Mouse (Mus musculus) lung, postnatal 4 days (tissue): ENCODE data around the gene Ppp5c.

Experiments used
- DNase-seq, 2 experiments: peaks; one replicate each; pipeline ENCODE4 v3.0.0; 2021

Gene Ppp5c

GRCm38 (mm10) chr7:17011909-17012590 is 15.7 kb downstream of the Ppp5c start:
- no peak for DNase-seq

DNA sequence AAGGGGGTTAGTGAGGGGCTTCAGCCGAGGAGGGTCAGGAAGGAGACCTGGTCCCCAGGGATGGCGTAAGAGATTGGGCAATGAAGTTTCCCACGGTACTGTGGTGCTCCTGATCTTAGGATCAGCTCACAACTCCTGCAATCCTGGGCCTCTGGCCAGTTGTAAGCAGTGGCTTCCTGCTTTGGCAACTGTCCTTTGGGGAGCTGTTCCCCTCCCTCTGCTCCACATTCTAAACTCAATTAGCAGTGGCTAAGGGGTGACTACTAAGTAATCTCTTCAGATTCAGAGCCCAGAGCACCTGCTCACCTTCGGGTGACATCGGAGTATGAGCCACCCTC is 17.7 kb downstream of the Ppp5c start:
- peak in 1 of 2 experiments; percentile 36 for DNase-seq

DNA sequence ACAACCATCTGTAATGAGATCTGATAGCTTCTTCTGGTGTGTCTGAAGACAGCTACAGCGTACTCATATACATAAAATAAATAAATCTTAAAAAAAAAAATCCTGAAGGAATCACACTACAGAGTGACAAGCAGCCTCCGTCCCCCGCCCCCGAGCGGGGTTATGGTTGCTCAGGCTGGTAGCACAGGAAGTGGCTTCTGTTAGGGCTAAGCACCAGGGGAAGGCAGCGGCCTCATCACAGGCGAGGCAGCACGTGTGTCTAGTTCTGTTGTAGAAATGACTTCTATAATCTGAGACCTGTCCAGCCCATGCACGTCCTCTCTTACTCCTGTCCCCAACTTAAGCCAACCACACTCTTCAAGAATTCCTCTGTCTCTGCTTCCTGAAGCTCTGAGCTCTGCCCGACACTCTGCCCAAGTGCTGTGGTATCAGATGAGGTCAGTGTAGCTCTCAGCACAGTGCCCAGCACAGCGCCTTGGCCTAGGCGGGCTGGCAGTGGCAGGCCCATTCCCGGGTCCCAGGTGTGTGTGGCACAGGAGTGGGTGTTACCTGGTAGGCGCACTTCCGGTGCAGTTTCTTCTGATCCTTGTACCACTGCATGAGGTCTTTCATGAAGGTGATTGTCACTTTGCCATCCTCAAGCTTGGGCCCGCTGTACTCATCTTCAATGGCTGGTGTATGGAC is 18.3 kb downstream of the Ppp5c start:
- no peak for DNase-seq

GRCm38 (mm10) chr7:17007300-17007699 is 20.4 kb downstream of the Ppp5c start:
- peak; percentile 30 to 46 for DNase-seq

DNA sequence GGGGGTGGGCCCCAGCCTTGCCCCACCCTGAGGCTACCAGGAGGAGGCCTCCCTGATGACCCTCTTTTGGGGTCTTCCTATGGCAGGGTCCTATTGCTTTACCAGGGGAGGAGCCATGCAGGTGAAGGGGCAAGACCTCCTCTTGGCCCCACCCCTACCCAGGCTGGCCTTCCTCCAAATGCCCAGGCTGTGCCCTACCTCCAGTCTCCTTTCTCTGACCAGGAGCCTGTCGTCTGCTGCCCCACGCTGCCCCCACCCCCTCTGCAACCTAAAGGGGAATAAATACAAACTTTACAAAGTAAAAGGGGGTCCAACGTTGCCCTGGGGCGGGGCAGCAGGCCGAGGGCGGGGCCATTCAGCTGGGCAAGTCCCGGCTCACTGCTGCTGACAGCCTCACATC is 23.0 kb downstream of the Ppp5c start:
- DNase-seq: no peak

GRCm38 (mm10) chr7:17003230-17003960 is 24.3 kb downstream of the Ppp5c start:
- no peak for DNase-seq

- peak; percentile 72 to 85 for DNase-seq
Measured at GRCm38 (mm10) chr7:17002375-17003195, 25.1 kb downstream of the Ppp5c start.

- peak; percentile 83 to 92 for DNase-seq
Measured at GRCm38 (mm10) chr7:16999650-17000049, 28.1 kb downstream of the Ppp5c start.

DNA sequence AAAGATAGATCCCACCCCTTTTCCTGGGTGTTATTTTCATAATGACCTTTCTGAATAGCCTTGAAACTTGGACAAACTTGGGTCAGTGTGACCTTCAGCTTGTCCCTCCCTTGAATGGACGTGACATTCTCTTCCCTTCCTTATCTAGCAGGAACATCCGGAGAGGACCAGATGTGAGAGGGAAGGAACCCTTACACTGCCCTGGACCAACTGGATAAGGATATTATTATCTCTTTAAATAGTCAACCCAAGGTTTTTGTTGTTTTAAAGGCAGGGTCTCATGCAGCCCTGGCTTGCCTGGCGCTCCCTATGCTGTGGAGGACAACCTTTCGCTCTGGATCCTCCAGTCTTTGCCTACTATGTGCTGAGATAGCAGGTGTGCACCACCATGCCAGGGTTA is 28.5 kb downstream of the Ppp5c start:
- no peak for DNase-seq

- DNase-seq: no peak
Measured at GRCm38 (mm10) chr7:16995345-16995744, 32.4 kb downstream of the Ppp5c start.

DNA sequence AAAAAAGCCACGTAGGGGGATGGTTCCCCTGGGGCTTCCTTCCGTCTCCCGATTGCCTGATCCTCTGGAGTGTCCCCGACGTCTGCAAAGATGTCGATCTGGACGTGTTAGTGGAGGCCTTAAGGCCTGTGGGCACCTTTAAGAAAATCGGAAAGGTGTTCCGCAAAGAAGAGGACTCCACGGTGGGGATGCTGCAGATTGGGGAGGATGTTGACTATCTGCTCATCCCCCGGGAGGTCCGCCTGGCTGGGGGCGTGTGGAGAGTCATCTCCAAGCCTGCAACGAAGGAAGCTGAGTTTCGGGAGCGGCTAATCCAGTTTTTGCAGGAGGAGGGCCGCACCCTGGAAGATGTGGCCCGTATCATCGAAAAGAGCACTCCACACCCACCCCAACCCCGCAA is 33.3 kb downstream of the Ppp5c start:
- peak in 1 of 2 experiments; percentile 17 for DNase-seq

- DNase-seq: peak; percentile 85 to 94
Measured at GRCm38 (mm10) chr7:16993651-16994399, 33.9 kb downstream of the Ppp5c start.

DNA sequence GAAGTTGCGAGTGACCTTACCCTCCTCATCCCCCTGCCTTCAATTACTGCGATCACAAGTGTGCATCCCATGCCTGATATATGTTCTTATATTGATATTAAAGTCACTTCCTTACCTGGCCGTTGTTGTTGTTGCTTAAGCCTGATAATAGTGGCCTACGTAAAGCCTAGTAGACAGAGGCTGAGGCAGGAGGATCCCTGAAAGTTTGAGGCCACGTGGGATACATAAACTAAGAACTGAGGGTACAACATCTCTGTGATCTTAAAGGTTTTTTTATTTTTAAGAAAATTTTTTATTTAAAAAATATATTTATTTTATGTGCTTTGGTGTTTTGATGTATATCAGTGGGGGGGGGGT is 35.3 kb downstream of the Ppp5c start, which contains the start of gene Ccdc8:
Gene Ccdc8, plus strand, starts transcription at position 258 of the 357 bp plus-strand sequence.
- no peak for DNase-seq

DNA sequence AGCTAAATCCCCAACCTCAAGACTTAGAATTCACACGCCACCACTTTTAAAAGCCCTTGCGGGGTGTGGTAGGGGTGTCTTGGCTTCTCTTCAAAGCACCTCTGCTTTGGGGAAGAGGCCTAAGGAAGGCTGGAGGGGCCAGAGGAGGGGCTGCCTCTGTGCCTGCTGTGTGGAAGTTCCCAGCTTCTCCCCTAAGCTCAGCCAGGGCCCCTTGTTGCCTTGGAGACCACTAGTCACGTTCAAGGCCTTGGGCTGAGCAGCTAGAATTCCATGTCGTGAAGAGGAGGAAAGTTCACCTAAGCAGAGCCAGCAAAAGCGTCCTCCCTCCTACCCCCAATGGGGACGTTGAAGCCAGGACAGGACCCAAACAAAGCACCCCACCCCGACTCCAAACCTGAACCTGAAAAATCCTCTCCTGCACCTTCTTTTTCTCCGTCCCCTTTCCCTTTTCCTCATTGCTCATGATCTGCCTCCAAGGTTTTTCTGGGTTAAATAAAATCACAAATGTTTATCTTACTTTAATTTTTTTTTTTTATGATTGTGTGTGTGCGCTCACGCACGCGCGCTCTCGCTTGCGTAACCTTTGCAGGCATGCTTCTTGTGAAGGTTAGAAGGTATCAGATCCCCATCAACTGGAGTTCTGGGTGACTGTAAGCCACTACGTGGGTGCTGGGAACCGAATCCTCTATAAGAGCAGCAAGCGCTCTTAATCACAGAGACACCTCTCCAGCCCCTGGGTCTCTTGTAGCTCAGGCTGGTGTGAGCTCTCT is 35.9 kb downstream of the Ppp5c start:
- no peak for DNase-seq

- peak in 1 of 2 experiments; percentile 23 for DNase-seq
Measured at GRCm38 (mm10) chr7:16990006-16990744, 37.5 kb downstream of the Ppp5c start.

DNA sequence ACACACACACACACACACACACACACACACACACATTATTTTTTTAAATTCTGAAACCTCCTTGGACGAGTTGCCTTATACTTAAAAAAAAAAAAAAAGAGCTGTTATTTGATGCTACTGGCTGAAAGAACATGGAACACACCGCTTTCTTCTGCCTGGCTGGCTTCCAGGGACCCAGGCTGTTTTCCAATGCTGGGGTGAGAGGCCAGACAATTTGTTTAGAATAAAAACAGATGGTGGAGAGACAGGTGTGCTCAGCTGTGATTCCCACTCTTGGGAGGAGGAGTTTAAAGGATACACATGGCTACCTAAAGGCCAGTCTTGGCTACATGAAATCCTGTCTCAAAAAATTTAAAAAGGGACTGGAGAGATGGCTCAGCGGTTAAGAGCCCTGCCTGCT is 39.3 kb downstream of the Ppp5c start:
- peak; percentile 57 to 85 for DNase-seq

- no peak for DNase-seq
Measured at GRCm38 (mm10) chr7:16987541-16988149, 40.1 kb downstream of the Ppp5c start.

DNA sequence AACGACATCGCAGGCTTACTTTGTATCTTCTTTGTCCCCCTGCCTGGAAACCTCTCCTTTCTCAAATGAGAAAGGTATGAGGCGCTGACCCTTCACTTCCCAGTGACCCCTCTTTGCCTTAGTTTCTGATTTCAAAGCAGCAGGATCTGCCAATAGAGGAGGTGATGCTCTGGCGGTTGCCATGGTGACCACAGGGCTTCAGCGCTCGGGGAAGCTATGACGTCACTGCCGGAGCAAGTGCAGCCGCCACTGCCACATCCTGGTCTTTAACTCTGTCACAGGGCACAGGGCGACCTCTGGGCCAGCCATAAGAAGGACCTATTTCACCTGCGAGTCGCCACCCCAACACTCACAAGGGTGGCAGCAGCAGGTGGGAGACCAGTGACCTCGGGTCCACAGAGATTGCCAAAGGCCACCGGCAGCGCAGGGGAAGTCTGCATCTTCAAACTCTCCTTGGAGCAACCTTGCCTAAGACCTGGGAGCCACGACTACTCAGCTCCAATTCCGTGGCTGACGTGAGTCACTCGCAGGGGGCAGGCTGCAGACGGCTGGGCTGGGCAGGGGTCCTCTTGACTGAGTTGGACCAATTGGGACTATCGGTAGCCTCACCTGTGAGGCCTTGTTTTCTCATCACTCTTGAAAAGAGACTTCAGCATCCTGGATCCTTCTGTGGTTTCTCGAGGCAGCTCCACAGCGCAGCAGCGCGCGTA is 44.7 kb downstream of the Ppp5c start, which contains the start of gene Gm42372:
Gene Gm42372, plus strand, starts transcription at position 228 of the 710 bp plus-strand sequence.
- DNase-seq: peak; percentile 60 to 66

- peak; percentile 56 to 66 for DNase-seq
Measured at GRCm38 (mm10) chr7:16980348-16980747, 47.4 kb downstream of the Ppp5c start.
